Mouse (Mus musculus): ENCODE measurements around the gene 1700013F07Rik.

DNA sequence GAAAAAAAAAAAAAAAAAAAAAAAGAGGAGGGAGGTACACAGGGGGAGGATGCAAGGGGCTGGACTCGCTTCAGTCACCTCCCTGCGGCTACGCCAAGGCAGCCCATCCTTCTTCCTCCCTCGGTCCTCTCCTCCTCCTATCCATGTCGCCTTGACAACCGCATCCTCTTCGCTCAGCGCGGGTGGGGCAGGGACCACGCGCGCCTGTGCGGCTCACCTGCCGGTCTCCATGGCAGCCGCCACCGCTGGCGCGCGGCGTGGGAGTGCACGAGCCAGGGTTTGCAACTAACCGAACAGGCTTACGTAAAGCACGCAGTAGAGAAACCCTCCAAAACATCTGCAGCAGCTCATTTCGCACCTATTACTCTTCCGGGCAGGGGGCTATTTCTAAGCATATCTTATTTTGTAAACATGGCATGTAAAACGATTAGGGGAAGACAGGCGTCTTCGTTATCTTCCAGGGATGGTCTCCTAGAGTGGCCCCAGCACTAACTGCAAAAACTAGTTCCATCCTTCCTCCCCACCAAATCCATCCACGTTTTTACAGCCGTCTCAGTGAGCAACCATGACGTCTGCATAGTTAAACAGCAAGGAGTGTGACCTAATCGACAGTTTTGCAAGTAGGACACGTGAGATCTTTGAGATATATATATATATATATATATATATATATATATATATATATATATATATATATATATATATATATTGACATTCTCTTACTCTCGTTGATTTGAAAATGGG lies 2.7 kb downstream of the 1700013F07Rik start, which contains the start of gene 5330417C22Rik:
- TF ChIP-seq CTCF (conservative IDR thresholded peaks at IDR 0.05; ENCODE audit: low read length): no peak
- TF ChIP-seq NANOG (IDR thresholded peaks at IDR 0.05; ENCODE audit: borderline replicate concordance, low read length): no peak

All from E14TG2a.4 (cell line).